Mouse (Mus musculus) G1E (cell line): Measurements from ENCODE around the gene Pik3r2.

Experiments used
- CTCF ChIP-seq: IDR thresholded peaks from 2 replicates; pipeline ENCODE4 v1.5.1; 2012; ENCODE audit warnings: low read depth, low read length, inconsistent platforms, mixed read lengths
- GATA1 ChIP-seq: IDR thresholded peaks from 2 replicates; pipeline ENCODE4 v1.6.1; 2012; ENCODE audit warnings: borderline replicate concordance, low read length, inconsistent platforms, mixed read lengths
- TAL1 ChIP-seq: conservative IDR thresholded peaks from 2 replicates; pipeline ENCODE4 v1.6.1; 2012; ENCODE audit warnings: low read depth, low read length, inconsistent platforms, mixed read lengths

- TF ChIP-seq CTCF, result no peak
- no peak for TF ChIP-seq GATA1
- no peak for TF ChIP-seq TAL1
Measured at GRCm38 (mm10) chr8:70741661-70742060, 34.9 kb downstream of the Pik3r2 start.
